Mouse (Mus musculus): ENCODE data around the gene Ermap. TPM values are rescaled to one million over a fixed set of nuclear protein-coding genes. Genes with fewer than 3 reads are reported as not detected.

Gene Ermap
- polyA plus RNA-seq, 1 experiment from 2014 or later: 11.4 TPM

GRCm38 (mm10) chr4:119161358-119161757 is 28.5 kb downstream of the Ermap start:
- H3K9ac ChIP-seq (ENCODE audit: low read length): no peak overlapping the region
- no peak for DNase-seq (ENCODE audit: low spot score)
- H3K4me3 ChIP-seq (ENCODE audit: low read depth, low read length): no peak overlapping the region
- no peak overlapping the region for H3K27ac ChIP-seq (ENCODE audit: low read depth, low read length)
- no peaks in the 10 kb centered on the region for H3K4me1 ChIP-seq (replicated peaks; ENCODE audit: control insufficient read depth, insufficient read depth, low read length)
- no peaks in the 10 kb centered on the region for H3K9me3 ChIP-seq (ENCODE audit: control insufficient read depth, low read length)
- WGBS: 73% methylated on average over 3 of the region's 3 CpGs
- no peak overlapping the region for H3K4me2 ChIP-seq (ENCODE audit: low read depth, low read length, severe bottlenecking)
- no peaks in the 10 kb centered on the region for H3K36me3 ChIP-seq (ENCODE audit: control insufficient read depth, insufficient read depth, low read length)
- H3K27me3 ChIP-seq (ENCODE audit: control insufficient read depth, insufficient read depth, low read length): no peaks in the 10 kb centered on the region
- no peak for ATAC-seq (replicated peaks; ENCODE audit: low FRiP score)

DNA sequence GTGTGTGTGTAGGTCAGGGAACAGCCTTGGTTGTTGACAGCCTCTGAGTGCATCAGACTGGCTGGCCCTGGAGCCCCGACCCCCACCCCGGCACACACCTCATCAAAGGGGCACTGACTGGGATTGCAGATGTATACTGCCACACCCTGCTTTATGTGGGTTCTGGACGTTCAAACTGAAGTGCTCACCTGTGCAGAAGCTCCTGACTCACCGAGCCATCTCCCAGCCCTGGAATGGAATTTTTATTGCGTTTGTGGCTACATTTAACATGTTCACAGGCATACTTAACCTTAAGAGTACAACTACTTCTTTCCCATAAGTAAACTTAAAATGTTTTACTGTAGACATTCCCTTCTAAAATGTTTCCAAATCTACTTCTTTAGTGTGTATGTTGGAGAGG is 31.9 kb downstream of the Ermap start:
- H3K9ac ChIP-seq (ENCODE audit: low read length): no peak overlapping the region
- H3K4me3 ChIP-seq (ENCODE audit: low read depth, low read length): no peak overlapping the region
- no peaks in the 10 kb centered on the region for H3K4me1 ChIP-seq (replicated peaks; ENCODE audit: control insufficient read depth, insufficient read depth, low read length)
- no peaks in the 10 kb centered on the region for H3K27me3 ChIP-seq (ENCODE audit: control insufficient read depth, insufficient read depth, low read length)
- 84% methylated on average over 5 of the region's 5 CpGs for WGBS
- DNase-seq (ENCODE audit: low spot score) (peak; percentile 33), ATAC-seq (replicated peaks; ENCODE audit: low FRiP score) (no peak)
- H3K36me3 ChIP-seq (ENCODE audit: control insufficient read depth, insufficient read depth, low read length): no peaks in the 10 kb centered on the region
- no peaks in the 10 kb centered on the region for H3K9me3 ChIP-seq (ENCODE audit: control insufficient read depth, low read length)
- H3K27ac ChIP-seq (ENCODE audit: low read depth, low read length): no peak overlapping the region
- no peak overlapping the region for H3K4me2 ChIP-seq (ENCODE audit: low read depth, low read length, severe bottlenecking)

DNA sequence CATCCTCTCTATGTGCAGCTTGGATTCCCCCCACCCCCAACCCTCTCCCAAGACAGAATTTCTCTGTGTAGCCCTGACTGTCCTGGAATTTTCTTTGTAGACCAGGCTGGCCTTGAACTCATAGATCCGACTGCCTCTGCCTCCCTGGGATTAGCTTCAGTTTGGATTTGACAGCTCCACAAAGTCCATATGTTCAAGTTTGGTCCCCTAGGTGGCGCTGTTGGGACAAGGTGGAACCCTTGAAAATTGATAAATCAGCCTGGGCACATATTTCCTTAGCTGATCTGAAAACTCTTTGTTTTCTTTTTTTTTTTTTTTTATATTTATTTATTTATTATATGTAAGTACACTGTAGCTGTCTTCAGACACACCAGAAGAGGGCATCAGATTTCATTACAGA is 32.6 kb downstream of the Ermap start:
- Histone ChIP-seq H3K4me3 (ENCODE audit: low read depth, low read length) (no peak overlapping the region), H3K27me3 (ENCODE audit: control insufficient read depth, insufficient read depth, low read length) (no peaks in the 10 kb centered on the region), H3K9ac (ENCODE audit: low read length) (no peak overlapping the region), H3K9me3 (ENCODE audit: control insufficient read depth, low read length) (no peaks in the 10 kb centered on the region), H3K36me3 (ENCODE audit: control insufficient read depth, insufficient read depth, low read length) (no peaks in the 10 kb centered on the region), H3K4me1 (replicated peaks; ENCODE audit: control insufficient read depth, insufficient read depth, low read length) (no peaks in the 10 kb centered on the region), H3K27ac (ENCODE audit: low read depth, low read length) (no peak overlapping the region), H3K4me2 (ENCODE audit: low read depth, low read length, severe bottlenecking) (no peak overlapping the region)
- ATAC-seq (replicated peaks; ENCODE audit: low FRiP score) (no peak), DNase-seq (ENCODE audit: low spot score) (peak; percentile 76)
- WGBS: 35% methylated on average over 2 of the region's 2 CpGs

DNA sequence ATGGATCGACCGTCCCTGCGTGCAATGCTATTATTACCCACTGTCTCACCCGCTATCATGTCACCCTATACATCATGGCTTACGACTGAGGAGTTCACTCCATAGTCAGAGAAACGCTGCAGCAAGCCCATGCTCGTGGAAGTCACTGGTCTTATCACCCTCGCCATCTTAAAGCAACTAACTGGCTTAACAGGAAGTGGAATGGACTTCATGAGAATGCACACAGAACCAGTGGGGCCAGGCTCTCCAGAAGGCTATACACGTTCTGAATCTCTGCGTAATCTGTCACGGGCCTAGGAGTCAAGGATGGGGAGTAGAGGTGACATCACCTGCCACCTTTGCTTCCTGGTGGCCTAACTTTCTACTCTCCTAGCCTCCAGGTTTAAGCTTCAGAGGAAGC is 41.1 kb downstream of the Ermap start:
- H3K9me3 ChIP-seq (ENCODE audit: control insufficient read depth, low read length): no peaks in the 10 kb centered on the region
- H3K4me1 ChIP-seq (replicated peaks; ENCODE audit: control insufficient read depth, insufficient read depth, low read length): peaks cover 3% of the 10 kb centered on the region; the same call in 1 of the 2 replicates
- H3K36me3 ChIP-seq (ENCODE audit: control insufficient read depth, insufficient read depth, low read length): no peaks in the 10 kb centered on the region
- H3K4me2 ChIP-seq (ENCODE audit: low read depth, low read length, severe bottlenecking): no peak overlapping the region
- H3K9ac ChIP-seq (ENCODE audit: low read length): no peak overlapping the region
- no peak overlapping the region for H3K27ac ChIP-seq (ENCODE audit: low read depth, low read length)
- H3K27me3 ChIP-seq (ENCODE audit: control insufficient read depth, insufficient read depth, low read length): no peaks in the 10 kb centered on the region
- ATAC-seq (replicated peaks; ENCODE audit: low FRiP score): no peak
- DNase-seq (ENCODE audit: low spot score): no peak
- 89% methylated on average over 11 of the region's 11 CpGs for WGBS
- H3K4me3 ChIP-seq (ENCODE audit: low read depth, low read length): no peak overlapping the region

GRCm38 (mm10) chr4:119147347-119147746 is 42.5 kb downstream of the Ermap start:
- peaks cover 3% of the 10 kb centered on the region; the same call in 1 of the 2 replicates for H3K4me1 ChIP-seq (replicated peaks; ENCODE audit: control insufficient read depth, insufficient read depth, low read length)
- no peaks in the 10 kb centered on the region for H3K27me3 ChIP-seq (ENCODE audit: control insufficient read depth, insufficient read depth, low read length)
- H3K27ac ChIP-seq (ENCODE audit: low read depth, low read length): no peak overlapping the region
- ATAC-seq (replicated peaks; ENCODE audit: low FRiP score) (no peak), DNase-seq (ENCODE audit: low spot score) (no peak)
- 89% methylated on average over 5 of the region's 5 CpGs for WGBS
- H3K4me2 ChIP-seq (ENCODE audit: low read depth, low read length, severe bottlenecking): no peak overlapping the region
- H3K9me3 ChIP-seq (ENCODE audit: control insufficient read depth, low read length): no peaks in the 10 kb centered on the region
- no peaks in the 10 kb centered on the region for H3K36me3 ChIP-seq (ENCODE audit: control insufficient read depth, insufficient read depth, low read length)
- H3K9ac ChIP-seq (ENCODE audit: low read length): no peak overlapping the region
- no peak overlapping the region for H3K4me3 ChIP-seq (ENCODE audit: low read depth, low read length)

DNA sequence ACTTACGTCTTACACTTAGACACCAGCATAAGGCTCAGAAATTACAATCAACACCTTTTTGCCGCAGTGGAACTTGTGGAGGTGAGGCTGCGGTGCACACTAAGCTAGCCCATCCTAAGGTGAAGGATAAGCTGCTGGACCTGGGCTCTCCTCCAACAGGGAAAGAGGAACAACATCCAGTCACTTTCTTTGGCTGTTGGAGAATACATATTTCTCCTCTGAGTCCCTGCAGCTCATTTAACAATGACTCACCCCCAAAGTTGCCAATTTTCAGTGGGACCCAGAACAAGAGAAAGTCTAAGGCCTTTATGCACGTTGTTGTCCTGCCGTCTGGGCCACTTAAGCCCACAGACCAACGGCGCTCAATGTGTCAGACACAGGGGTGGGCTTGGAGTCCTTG is 43.0 kb downstream of the Ermap start:
- no peaks in the 10 kb centered on the region for H3K36me3 ChIP-seq (ENCODE audit: control insufficient read depth, insufficient read depth, low read length)
- H3K4me3 ChIP-seq (ENCODE audit: low read depth, low read length): no peak overlapping the region
- ATAC-seq (replicated peaks; ENCODE audit: low FRiP score) (no peak), DNase-seq (ENCODE audit: low spot score) (no peak)
- peaks cover 3% of the 10 kb centered on the region; the same call in 1 of the 2 replicates for H3K4me1 ChIP-seq (replicated peaks; ENCODE audit: control insufficient read depth, insufficient read depth, low read length)
- H3K9ac ChIP-seq (ENCODE audit: low read length): no peak overlapping the region
- H3K27ac ChIP-seq (ENCODE audit: low read depth, low read length): no peak overlapping the region
- H3K4me2 ChIP-seq (ENCODE audit: low read depth, low read length, severe bottlenecking): no peak overlapping the region
- H3K9me3 ChIP-seq (ENCODE audit: control insufficient read depth, low read length): no peaks in the 10 kb centered on the region
- no peaks in the 10 kb centered on the region for H3K27me3 ChIP-seq (ENCODE audit: control insufficient read depth, insufficient read depth, low read length)
- WGBS: 88% methylated on average over 7 of the region's 7 CpGs

DNA sequence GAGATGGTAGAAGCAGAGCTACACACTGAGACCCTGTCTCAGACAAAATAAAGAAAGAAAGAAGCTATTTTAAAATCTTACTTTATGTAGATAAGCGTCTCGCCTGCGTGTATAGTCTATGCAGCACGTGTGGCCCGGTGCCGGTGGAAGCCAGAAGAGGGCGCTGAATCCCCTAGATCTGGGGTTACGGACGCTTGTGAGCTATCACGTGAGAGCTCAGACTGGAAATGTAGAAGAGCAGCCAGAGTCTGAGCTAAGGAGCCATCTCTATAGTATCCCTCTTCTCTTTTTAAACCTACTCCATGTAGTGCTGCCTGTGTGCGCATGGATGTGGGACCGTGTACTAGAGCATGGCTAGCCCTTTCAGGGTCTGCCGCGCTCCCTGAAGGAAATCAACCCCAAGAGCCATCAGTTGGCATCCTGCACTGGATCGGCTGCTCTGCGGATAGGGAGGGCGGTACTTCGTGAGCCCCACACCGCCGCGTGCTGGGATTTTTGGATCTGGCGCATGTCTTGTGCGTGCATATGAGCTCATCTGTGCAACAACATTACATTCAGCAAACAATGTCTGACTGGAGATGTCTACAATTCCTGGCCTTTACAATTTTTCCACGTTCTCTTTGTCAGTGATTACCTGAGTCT is 47.5 kb downstream of the Ermap start:
- Histone ChIP-seq H3K4me2 (ENCODE audit: low read depth, low read length, severe bottlenecking) (peak overlapping the region; percentile 35; the same call in 1 of the 2 replicates), H3K27me3 (ENCODE audit: control insufficient read depth, insufficient read depth, low read length) (no peaks in the 10 kb centered on the region), H3K36me3 (ENCODE audit: control insufficient read depth, insufficient read depth, low read length) (no peaks in the 10 kb centered on the region), H3K4me3 (ENCODE audit: low read depth, low read length) (peak overlapping the region; percentile 10; the same call in 1 of the 2 replicates), H3K9me3 (ENCODE audit: control insufficient read depth, low read length) (no peaks in the 10 kb centered on the region), H3K4me1 (replicated peaks; ENCODE audit: control insufficient read depth, insufficient read depth, low read length) (peaks cover 7% of the 10 kb centered on the region; the same call in 1 of the 2 replicates), H3K27ac (ENCODE audit: low read depth, low read length) (no peak overlapping the region), H3K9ac (ENCODE audit: low read length) (no peak overlapping the region)
- peak; percentile 60 for ATAC-seq (replicated peaks; ENCODE audit: low FRiP score)
- peak; percentile 84 for DNase-seq (ENCODE audit: low spot score)
- WGBS: 28% methylated on average over 24 of the region's 24 CpGs

- H3K4me2 ChIP-seq (ENCODE audit: low read depth, low read length, severe bottlenecking): no peak overlapping the region
- H3K9ac ChIP-seq (ENCODE audit: low read length): no peak overlapping the region
- ATAC-seq (replicated peaks; ENCODE audit: low FRiP score) (no peak), DNase-seq (ENCODE audit: low spot score) (no peak)
- peaks cover 3% of the 10 kb centered on the region; the same call in 1 of the 2 replicates for H3K36me3 ChIP-seq (ENCODE audit: control insufficient read depth, insufficient read depth, low read length)
- H3K27ac ChIP-seq (ENCODE audit: low read depth, low read length): no peak overlapping the region
- 67% methylated on average over 10 of the region's 10 CpGs for WGBS
- H3K27me3 ChIP-seq (ENCODE audit: control insufficient read depth, insufficient read depth, low read length): no peaks in the 10 kb centered on the region
- no peak overlapping the region for H3K4me3 ChIP-seq (ENCODE audit: low read depth, low read length)
- H3K4me1 ChIP-seq (replicated peaks; ENCODE audit: control insufficient read depth, insufficient read depth, low read length): peaks cover 7% of the 10 kb centered on the region; the same call in 1 of the 2 replicates
- no peaks in the 10 kb centered on the region for H3K9me3 ChIP-seq (ENCODE audit: control insufficient read depth, low read length)
Measured at GRCm38 (mm10) chr4:119141191-119141590, 48.6 kb downstream of the Ermap start.

DNA sequence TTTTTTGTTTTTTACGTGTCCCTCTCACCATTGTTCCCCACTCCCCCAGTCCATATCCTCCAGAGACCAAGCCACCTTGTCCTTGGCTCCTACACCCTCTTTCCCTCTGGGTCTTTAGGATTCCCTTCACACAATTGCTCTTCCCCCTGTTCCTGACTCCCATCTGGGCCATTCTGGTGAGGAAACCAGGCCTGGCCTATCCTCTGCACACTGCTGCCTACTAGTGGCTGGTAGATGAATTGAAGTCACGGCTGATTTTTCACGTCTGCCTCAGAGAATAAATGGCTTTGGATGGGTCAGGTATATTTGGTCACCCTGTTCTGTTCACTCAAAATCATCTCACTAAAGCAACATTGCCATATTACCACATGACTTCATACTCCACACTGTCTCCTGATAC is 49.7 kb downstream of the Ermap start:
- Histone ChIP-seq H3K9me3 (ENCODE audit: control insufficient read depth, low read length) (no peaks in the 10 kb centered on the region), H3K4me3 (ENCODE audit: low read depth, low read length) (no peak overlapping the region), H3K4me2 (ENCODE audit: low read depth, low read length, severe bottlenecking) (no peak overlapping the region), H3K27ac (ENCODE audit: low read depth, low read length) (no peak overlapping the region), H3K36me3 (ENCODE audit: control insufficient read depth, insufficient read depth, low read length) (peaks cover 8% of the 10 kb centered on the region; the same call in 1 of the 2 replicates), H3K4me1 (replicated peaks; ENCODE audit: control insufficient read depth, insufficient read depth, low read length) (peaks cover 7% of the 10 kb centered on the region; the same call in 1 of the 2 replicates), H3K9ac (ENCODE audit: low read length) (no peak overlapping the region), H3K27me3 (ENCODE audit: control insufficient read depth, insufficient read depth, low read length) (no peaks in the 10 kb centered on the region)
- 41% methylated on average over 3 of the region's 3 CpGs for WGBS
- no peak for ATAC-seq (replicated peaks; ENCODE audit: low FRiP score)
- peak; percentile 68 for DNase-seq (ENCODE audit: low spot score)
